Mouse (Mus musculus): ENCODE data around the gene Syt7. TPM values are rescaled to one million over a fixed set of nuclear protein-coding genes. Genes with fewer than 3 reads are reported as not detected.

Syt7 gene
- 0.98 and 1.5 TPM in 2 replicates for polyA plus RNA-seq (2016; fragmentation: Nextera tagmentation; extraction: Ambion mirVana)

- peak; percentile 98 for DNase-seq (ENCODE audit: low spot score)
These were observed at the start of gene Syt7 for GRCm38 (mm10) chr19:10388615-10389313. Syt7 (plus strand) TSS chr19:10389090.

GRCm38 (mm10) chr19:10339271-10339670 lies 49.6 kb upstream of the Syt7 start:
- WGBS, result 14% methylated on average over 5 of the region's 5 CpGs
- Histone ChIP-seq H3K4me1 (replicated peaks) (peaks cover 59% of the 10 kb centered on the region), H3K27me3 (ENCODE audit: insufficient read depth, poor library complexity, severe bottlenecking) (peaks cover 59% of the 10 kb centered on the region), H3K4me3 (no peak overlapping the region), H3K36me3 (no peaks in the 10 kb centered on the region), H3K27ac (peak overlapping the region; percentile 5; the same call in 1 of the 2 replicates), H3K9me3 (no peaks in the 10 kb centered on the region)
- DNase-seq (ENCODE audit: low spot score), result no peak

More at GRCm38 (mm10) chr19:10388615-10389313, at the start of gene Syt7:
- Histone ChIP-seq H3K36me3 (no peaks in the 10 kb centered on the region), H3K4me3 (peak within 1 kb of the TSS; percentile 79), H3K27ac (peak within 1 kb of the TSS; percentile 87), H3K9me3 (no peaks in the 10 kb centered on the region), H3K4me1 (replicated peaks) (peaks cover 45% of the 10 kb centered on the region), H3K27me3 (ENCODE audit: insufficient read depth, poor library complexity, severe bottlenecking) (peaks cover 59% of the 10 kb centered on the region)
- WGBS, result under 1% methylated on average over 69 of the region's 78 CpGs

GRCm38 (mm10) chr19:10340661-10341060 lies 48.2 kb upstream of the Syt7 start:
- H3K27me3 ChIP-seq (ENCODE audit: insufficient read depth, poor library complexity, severe bottlenecking), result peaks cover 55% of the 10 kb centered on the region
- 40% methylated on average over 5 of the region's 5 CpGs for WGBS

GRCm38 (mm10) chr19:10341152-10341551 lies 47.7 kb upstream of the Syt7 start:
- peak; percentile 82 for DNase-seq (ENCODE audit: low spot score)
- Histone ChIP-seq H3K9me3 (no peaks in the 10 kb centered on the region), H3K27ac (0 out of 2 replicates have a peak overlapping the region, but pooled peaks have one; percentile 18), H3K36me3 (no peaks in the 10 kb centered on the region), H3K4me3 (no peak overlapping the region), H3K27me3 (ENCODE audit: insufficient read depth, poor library complexity, severe bottlenecking) (peaks cover 56% of the 10 kb centered on the region), H3K4me1 (replicated peaks) (peaks cover 59% of the 10 kb centered on the region)
- 19% methylated on average over 11 of the region's 11 CpGs for WGBS

More at GRCm38 (mm10) chr19:10340661-10341060, 48.2 kb upstream of the Syt7 start:
- no peaks in the 10 kb centered on the region for H3K36me3 ChIP-seq
- no peak overlapping the region for H3K27ac ChIP-seq
- H3K4me1 ChIP-seq (replicated peaks), result peaks cover 56% of the 10 kb centered on the region
- no peak overlapping the region for H3K4me3 ChIP-seq
- H3K9me3 ChIP-seq, result no peaks in the 10 kb centered on the region
- no peak for DNase-seq (ENCODE audit: low spot score)

- Histone ChIP-seq H3K4me3 (no peak overlapping the region), H3K27ac (peak overlapping the region; percentile 18; the same call in 1 of the 2 replicates), H3K9me3 (no peaks in the 10 kb centered on the region), H3K27me3 (ENCODE audit: insufficient read depth, poor library complexity, severe bottlenecking) (peaks cover 55% of the 10 kb centered on the region), H3K36me3 (no peaks in the 10 kb centered on the region), H3K4me1 (replicated peaks) (peaks cover 56% of the 10 kb centered on the region)
- 48% methylated on average over 12 of the region's 12 CpGs for WGBS
- DNase-seq (ENCODE audit: low spot score), result no peak
These were observed 47.0 kb upstream of the Syt7 start for GRCm38 (mm10) chr19:10341817-10342439.

- no peaks in the 10 kb centered on the region for H3K36me3 ChIP-seq
- peaks cover 40% of the 10 kb centered on the region for H3K27me3 ChIP-seq (ENCODE audit: insufficient read depth, poor library complexity, severe bottlenecking)
- no peak overlapping the region for H3K4me3 ChIP-seq
- no peak overlapping the region for H3K27ac ChIP-seq
- H3K9me3 ChIP-seq, result no peaks in the 10 kb centered on the region
- no peak for DNase-seq (ENCODE audit: low spot score)
- 82% methylated on average over 10 of the region's 10 CpGs for WGBS
- H3K4me1 ChIP-seq (replicated peaks), result peaks cover 48% of the 10 kb centered on the region
These were observed 45.0 kb upstream of the Syt7 start for GRCm38 (mm10) chr19:10343866-10344265.

GRCm38 (mm10) chr19:10345696-10346095 lies 43.2 kb upstream of the Syt7 start:
- Histone ChIP-seq H3K4me3 (no peak overlapping the region), H3K36me3 (no peaks in the 10 kb centered on the region), H3K9me3 (no peaks in the 10 kb centered on the region), H3K27me3 (ENCODE audit: insufficient read depth, poor library complexity, severe bottlenecking) (peaks cover 24% of the 10 kb centered on the region), H3K27ac (no peak overlapping the region), H3K4me1 (replicated peaks) (peaks cover 36% of the 10 kb centered on the region)
- WGBS, result 37% methylated on average over 12 of the region's 12 CpGs
- no peak for DNase-seq (ENCODE audit: low spot score)

GRCm38 (mm10) chr19:10347628-10348273 lies 41.1 kb upstream of the Syt7 start:
- Histone ChIP-seq H3K9me3 (no peaks in the 10 kb centered on the region), H3K27me3 (ENCODE audit: insufficient read depth, poor library complexity, severe bottlenecking) (peaks cover 12% of the 10 kb centered on the region), H3K4me3 (no peak overlapping the region), H3K4me1 (replicated peaks) (peaks cover 19% of the 10 kb centered on the region), H3K27ac (no peak overlapping the region), H3K36me3 (no peaks in the 10 kb centered on the region)
- DNase-seq (ENCODE audit: low spot score), result no peak
- 48% methylated on average over 5 of the region's 5 CpGs for WGBS

GRCm38 (mm10) chr19:10352218-10352617 lies 36.7 kb upstream of the Syt7 start:
- WGBS, result 90% methylated on average over 7 of the region's 7 CpGs
- no peak for DNase-seq (ENCODE audit: low spot score)
- Histone ChIP-seq H3K27me3 (ENCODE audit: insufficient read depth, poor library complexity, severe bottlenecking) (no peaks in the 10 kb centered on the region), H3K36me3 (no peaks in the 10 kb centered on the region), H3K4me1 (replicated peaks) (peaks cover 28% of the 10 kb centered on the region), H3K9me3 (no peaks in the 10 kb centered on the region), H3K27ac (no peak overlapping the region), H3K4me3 (no peak overlapping the region)

GRCm38 (mm10) chr19:10354830-10355229 lies 34.1 kb upstream of the Syt7 start:
- H3K4me1 ChIP-seq (replicated peaks), result peaks cover 38% of the 10 kb centered on the region
- no peak overlapping the region for H3K4me3 ChIP-seq
- no peak for DNase-seq (ENCODE audit: low spot score)
- H3K27ac ChIP-seq, result peak overlapping the region; percentile 42
- no peaks in the 10 kb centered on the region for H3K9me3 ChIP-seq
- WGBS, result 49% methylated on average over 2 of the region's 2 CpGs
- H3K27me3 ChIP-seq (ENCODE audit: insufficient read depth, poor library complexity, severe bottlenecking), result no peaks in the 10 kb centered on the region
- no peaks in the 10 kb centered on the region for H3K36me3 ChIP-seq

GRCm38 (mm10) chr19:10356845-10357503 lies 31.9 kb upstream of the Syt7 start:
- H3K4me1 ChIP-seq (replicated peaks), result peaks cover 38% of the 10 kb centered on the region
- H3K4me3 ChIP-seq, result no peak overlapping the region
- WGBS, result 8% methylated on average over 12 of the region's 12 CpGs

GRCm38 (mm10) chr19:10359105-10359946 lies 29.6 kb upstream of the Syt7 start:
- Histone ChIP-seq H3K9me3 (no peaks in the 10 kb centered on the region), H3K36me3 (no peaks in the 10 kb centered on the region), H3K27me3 (ENCODE audit: insufficient read depth, poor library complexity, severe bottlenecking) (no peaks in the 10 kb centered on the region; the same call in 1 of the 2 replicates), H3K4me1 (replicated peaks) (peaks cover 53% of the 10 kb centered on the region), H3K4me3 (no peak overlapping the region), H3K27ac (no peak overlapping the region)
- WGBS, result 88% methylated on average over 8 of the region's 8 CpGs
- DNase-seq (ENCODE audit: low spot score), result no peak

More at GRCm38 (mm10) chr19:10356845-10357503, 31.9 kb upstream of the Syt7 start:
- DNase-seq (ENCODE audit: low spot score), result peak; percentile 61
- peak overlapping the region; percentile 77 for H3K27ac ChIP-seq
- no peaks in the 10 kb centered on the region for H3K9me3 ChIP-seq
- H3K36me3 ChIP-seq, result no peaks in the 10 kb centered on the region
- no peaks in the 10 kb centered on the region for H3K27me3 ChIP-seq (ENCODE audit: insufficient read depth, poor library complexity, severe bottlenecking)
